Mouse (Mus musculus): ENCODE data around the gene Gpr83. TPM values are rescaled to one million over a fixed set of nuclear protein-coding genes. Genes with fewer than 3 reads are reported as not detected.

Gpr83 gene
- polyA plus RNA-seq, 1 experiment from 2014 or later, result 0.90 TPM

- Histone ChIP-seq H3K4me3 (no peak overlapping the region), H3K9me3 (0 out of 2 replicates have a peak, but pooled peaks cover 5% of the 10 kb centered on the region), H3K9ac (no peak overlapping the region), H3K4me2 (replicated peaks) (no peak overlapping the region), H3K4me1 (0 out of 2 replicates have a peak, but pooled peaks cover 4% of the 10 kb centered on the region), H3K27ac (no peak overlapping the region), H3K27me3 (replicated peaks) (no peaks in the 10 kb centered on the region), H3K36me3 (no peaks in the 10 kb centered on the region)
- ATAC-seq (ENCODE audit: low FRiP score, low read depth), result no peak
- WGBS, result 87% methylated on average over 3 of the region's 3 CpGs
These were observed 34.6 kb downstream of the Gpr83 start for GRCm38 (mm10) chr9:14894628-14895027.

- Histone ChIP-seq H3K27ac (no peak overlapping the region), H3K27me3 (replicated peaks) (no peaks in the 10 kb centered on the region), H3K4me2 (replicated peaks) (no peak overlapping the region), H3K4me3 (no peak overlapping the region), H3K4me1 (0 out of 2 replicates have a peak, but pooled peaks cover 4% of the 10 kb centered on the region), H3K9me3 (0 out of 2 replicates have a peak, but pooled peaks cover 5% of the 10 kb centered on the region), H3K9ac (no peak overlapping the region), H3K36me3 (no peaks in the 10 kb centered on the region)
- no peak for ATAC-seq (ENCODE audit: low FRiP score, low read depth)
- WGBS, result 61% methylated on average over 7 of the region's 7 CpGs
These were observed 35.3 kb downstream of the Gpr83 start for GRCm38 (mm10) chr9:14895237-14895835.

- ATAC-seq (ENCODE audit: low FRiP score, low read depth), result no peak
- WGBS, result 83% methylated on average over 3 of the region's 3 CpGs
- Histone ChIP-seq H3K27ac (no peak overlapping the region), H3K4me1 (no peaks in the 10 kb centered on the region; the same call in 1 of the 2 replicates), H3K4me3 (no peak overlapping the region), H3K9me3 (0 out of 2 replicates have a peak, but pooled peaks cover 5% of the 10 kb centered on the region), H3K27me3 (replicated peaks) (no peaks in the 10 kb centered on the region), H3K9ac (no peak overlapping the region), H3K36me3 (no peaks in the 10 kb centered on the region), H3K4me2 (replicated peaks) (no peak overlapping the region)
These were observed 37.1 kb downstream of the Gpr83 start for GRCm38 (mm10) chr9:14897102-14897501.

GRCm38 (mm10) chr9:14901757-14902156, 41.7 kb downstream of the Gpr83 start:
- H3K4me3 ChIP-seq, result no peak overlapping the region
- no peaks in the 10 kb centered on the region for H3K27me3 ChIP-seq (replicated peaks)
- H3K9me3 ChIP-seq, result no peaks in the 10 kb centered on the region
- WGBS, result 78% methylated on average over 7 of the region's 7 CpGs
- ATAC-seq (ENCODE audit: low FRiP score, low read depth), result no peak
- H3K36me3 ChIP-seq, result no peaks in the 10 kb centered on the region
- no peak overlapping the region for H3K9ac ChIP-seq
- H3K27ac ChIP-seq, result no peak overlapping the region
- no peak overlapping the region for H3K4me2 ChIP-seq (replicated peaks)
- H3K4me1 ChIP-seq, result peaks cover 21% of the 10 kb centered on the region

- Histone ChIP-seq H3K27me3 (replicated peaks) (no peaks in the 10 kb centered on the region), H3K4me3 (no peak overlapping the region), H3K36me3 (no peaks in the 10 kb centered on the region), H3K4me2 (replicated peaks) (no peak overlapping the region), H3K27ac (no peak overlapping the region), H3K9me3 (no peaks in the 10 kb centered on the region), H3K4me1 (peaks cover 21% of the 10 kb centered on the region), H3K9ac (no peak overlapping the region)
- no peak for ATAC-seq (ENCODE audit: low FRiP score, low read depth)
- 97% methylated on average over 2 of the region's 2 CpGs for WGBS
These were observed 42.4 kb downstream of the Gpr83 start for GRCm38 (mm10) chr9:14902416-14902815.

GRCm38 (mm10) chr9:14903006-14903405, 43.0 kb downstream of the Gpr83 start:
- ATAC-seq (ENCODE audit: low FRiP score, low read depth), result no peak
- Histone ChIP-seq H3K27ac (no peak overlapping the region), H3K27me3 (replicated peaks) (no peaks in the 10 kb centered on the region), H3K4me2 (replicated peaks) (no peak overlapping the region), H3K9ac (no peak overlapping the region), H3K9me3 (no peaks in the 10 kb centered on the region), H3K36me3 (no peaks in the 10 kb centered on the region), H3K4me1 (peaks cover 21% of the 10 kb centered on the region), H3K4me3 (no peak overlapping the region)
- WGBS, result 92% methylated on average over 3 of the region's 3 CpGs

- ATAC-seq (ENCODE audit: low FRiP score, low read depth), result 0 out of 2 replicates have a peak, but pooled peaks have one; percentile 23
- H3K36me3 ChIP-seq, result no peaks in the 10 kb centered on the region
- no peak within 1 kb of the TSS for H3K27ac ChIP-seq
These were observed 43.8 kb downstream of the Gpr83 start, which contains the start of gene Izumo1r for GRCm38 (mm10) chr9:14903581-14904378. Gene Izumo1r, minus strand, starts transcription at chr9:14903949.

GRCm38 (mm10) chr9:14904741-14905475, 44.9 kb downstream of the Gpr83 start:
- H3K27me3 ChIP-seq (replicated peaks), result no peaks in the 10 kb centered on the region
- no peaks in the 10 kb centered on the region for H3K36me3 ChIP-seq
- H3K4me2 ChIP-seq (replicated peaks), result no peak overlapping the region
- no peak overlapping the region for H3K4me3 ChIP-seq
- H3K4me1 ChIP-seq, result peaks cover 22% of the 10 kb centered on the region
- WGBS, result 51% methylated on average over 9 of the region's 9 CpGs
- H3K27ac ChIP-seq, result no peak overlapping the region
- no peak overlapping the region for H3K9ac ChIP-seq
- no peaks in the 10 kb centered on the region for H3K9me3 ChIP-seq
- ATAC-seq (ENCODE audit: low FRiP score, low read depth), result no peak

More at GRCm38 (mm10) chr9:14903581-14904378, 43.8 kb downstream of the Gpr83 start, which contains the start of gene Izumo1r:
- 33% methylated on average over 11 of the region's 11 CpGs for WGBS
- H3K27me3 ChIP-seq (replicated peaks), result no peaks in the 10 kb centered on the region
- no peak within 1 kb of the TSS for H3K4me3 ChIP-seq
- peaks cover 21% of the 10 kb centered on the region for H3K4me1 ChIP-seq
- no peak within 1 kb of the TSS for H3K9ac ChIP-seq
- no peak within 1 kb of the TSS for H3K4me2 ChIP-seq (replicated peaks)
- no peaks in the 10 kb centered on the region for H3K9me3 ChIP-seq

- WGBS, result 81% methylated on average over 3 of the region's 3 CpGs
These were observed 45.9 kb downstream of the Gpr83 start for GRCm38 (mm10) chr9:14905956-14906355.

GRCm38 (mm10) chr9:14907816-14908415, 47.9 kb downstream of the Gpr83 start:
- WGBS, result 78% methylated on average over 7 of the region's 7 CpGs
- H3K36me3 ChIP-seq, result no peaks in the 10 kb centered on the region
- no peak overlapping the region for H3K4me3 ChIP-seq
- no peaks in the 10 kb centered on the region for H3K27me3 ChIP-seq (replicated peaks)
- no peak overlapping the region for H3K9ac ChIP-seq
- no peaks in the 10 kb centered on the region for H3K9me3 ChIP-seq
- peaks cover 28% of the 10 kb centered on the region for H3K4me1 ChIP-seq
- H3K27ac ChIP-seq, result no peak overlapping the region
- H3K4me2 ChIP-seq (replicated peaks), result no peak overlapping the region
- ATAC-seq (ENCODE audit: low FRiP score, low read depth), result no peak

More at GRCm38 (mm10) chr9:14905956-14906355, 45.9 kb downstream of the Gpr83 start:
- Histone ChIP-seq H3K36me3 (no peaks in the 10 kb centered on the region), H3K4me3 (no peak overlapping the region), H3K4me2 (replicated peaks) (no peak overlapping the region), H3K27ac (no peak overlapping the region), H3K9me3 (no peaks in the 10 kb centered on the region), H3K27me3 (replicated peaks) (no peaks in the 10 kb centered on the region), H3K4me1 (peaks cover 28% of the 10 kb centered on the region), H3K9ac (no peak overlapping the region)
- ATAC-seq (ENCODE audit: low FRiP score, low read depth), result no peak

- H3K27me3 ChIP-seq (replicated peaks), result no peaks in the 10 kb centered on the region
- peaks cover 12% of the 10 kb centered on the region for H3K4me1 ChIP-seq
- WGBS, result 5% methylated on average over 5 of the region's 5 CpGs
- H3K27ac ChIP-seq, result no peak overlapping the region
- no peak overlapping the region for H3K9ac ChIP-seq
- no peak overlapping the region for H3K4me2 ChIP-seq (replicated peaks)
- no peak overlapping the region for H3K4me3 ChIP-seq
- H3K9me3 ChIP-seq, result 0 out of 2 replicates have a peak, but pooled peaks cover 2% of the 10 kb centered on the region
- H3K36me3 ChIP-seq, result no peaks in the 10 kb centered on the region
- peak; percentile 91 for ATAC-seq (ENCODE audit: low FRiP score, low read depth)
These were observed 50.0 kb downstream of the Gpr83 start for GRCm38 (mm10) chr9:14909981-14910380.

All from neural tube, embryonic 12.5 days (tissue).